Mouse (Mus musculus): Measurements from ENCODE around the gene Olfr1469. TPM values are rescaled to one million over a fixed set of nuclear protein-coding genes. Genes with fewer than 3 reads are reported as not detected.
"Not testable (repeated sequence)": the region's sequence is repeated elsewhere in the genome, so short reads cannot be mapped to it uniquely, and the experiment has no call there.

Olfr1469 gene
- not detected in 2 replicates for polyA plus RNA-seq (2012; rRNA removed)

- Histone ChIP-seq H3K27me3 (ENCODE audit: control insufficient read depth, insufficient read depth, low read length) (no peaks in the 10 kb centered on the region), H3K4me3 (replicated peaks; ENCODE audit: insufficient read depth, low read depth, low read length) (no peak within 1 kb of the TSS), H3K4me1 (ENCODE audit: control insufficient read depth, insufficient read depth, low read length) (no peaks in the 10 kb centered on the region), H3K27ac (ENCODE audit: insufficient read depth, low read length) (no peak within 1 kb of the TSS)
- TF ChIP-seq POLR2A (IDR thresholded peaks at IDR 0.05; ENCODE audit: borderline replicate concordance, insufficient read depth, low read length), result no peak
- no peak for TF ChIP-seq CTCF (IDR thresholded peaks at IDR 0.05; ENCODE audit: borderline replicate concordance, insufficient read depth, low read depth, low read length)
- 61% methylated on average over 2 of the region's 2 CpGs for WGBS
- no peak for DNase-seq
These were observed at the start of gene Olfr1469 for GRCm38 (mm10) chr19:13407549-13407948. Olfr1469 (plus strand) TSS chr19:13407849.

- Histone ChIP-seq H3K27ac (ENCODE audit: insufficient read depth, low read length) (no peak within 1 kb of the TSS), H3K4me1 (ENCODE audit: control insufficient read depth, insufficient read depth, low read length) (no peaks in the 10 kb centered on the region), H3K27me3 (ENCODE audit: control insufficient read depth, insufficient read depth, low read length) (no peaks in the 10 kb centered on the region), H3K4me3 (replicated peaks; ENCODE audit: insufficient read depth, low read depth, low read length) (no peak within 1 kb of the TSS)
- no peak for DNase-seq
- TF ChIP-seq CTCF (IDR thresholded peaks at IDR 0.05; ENCODE audit: borderline replicate concordance, insufficient read depth, low read depth, low read length) (no peak), POLR2A (IDR thresholded peaks at IDR 0.05; ENCODE audit: borderline replicate concordance, insufficient read depth, low read length) (no peak)
- WGBS, result 45% methylated on average over 2 of the region's 2 CpGs
These were observed 45.7 kb upstream of the Olfr1469 start, which contains the start of gene Olfr1467 for GRCm38 (mm10) chr19:13361936-13362335. Olfr1467 (plus strand) TSS chr19:13362236.

- H3K4me3 ChIP-seq (replicated peaks; ENCODE audit: insufficient read depth, low read depth, low read length); H3K27me3 ChIP-seq (ENCODE audit: control insufficient read depth, insufficient read depth, low read length); H3K27ac ChIP-seq (ENCODE audit: insufficient read depth, low read length); DNase-seq; H3K4me1 ChIP-seq (ENCODE audit: control insufficient read depth, insufficient read depth, low read length): not testable (repeated sequence)
- WGBS, result 54% methylated on average over 2 of the region's 2 CpGs
These were observed 35.5 kb downstream of the Olfr1469 start, which contains the start of gene Olfr1471 for GRCm38 (mm10) chr19:13443109-13443508. Olfr1471 (plus strand) TSS chr19:13443409.

- no peaks in the 10 kb centered on the region for H3K27me3 ChIP-seq (ENCODE audit: control insufficient read depth, insufficient read depth, low read length)
- DNase-seq, result no peak
- TF ChIP-seq CTCF (IDR thresholded peaks at IDR 0.05; ENCODE audit: borderline replicate concordance, insufficient read depth, low read depth, low read length), result no peak
- TF ChIP-seq POLR2A (IDR thresholded peaks at IDR 0.05; ENCODE audit: borderline replicate concordance, insufficient read depth, low read length), result no peak
- no peak within 1 kb of the TSS for H3K27ac ChIP-seq (ENCODE audit: insufficient read depth, low read length)
- no peaks in the 10 kb centered on the region for H3K4me1 ChIP-seq (ENCODE audit: control insufficient read depth, insufficient read depth, low read length)
- 58% methylated on average over 1 of the region's 1 CpGs for WGBS
- no peak within 1 kb of the TSS for H3K4me3 ChIP-seq (replicated peaks; ENCODE audit: insufficient read depth, low read depth, low read length)
These were observed 48.3 kb downstream of the Olfr1469 start, which contains the start of gene Olfr1472 for GRCm38 (mm10) chr19:13455986-13456385. Olfr1472 (minus strand) TSS chr19:13456086.

Other genes with a start within 250 kb of the Olfr1469 start
- not detected in 2 replicates for gene Olfr1461, start 244.8 kb upstream of the Olfr1469 start, polyA plus RNA-seq (2012; rRNA removed)
- gene Olfr1462, start 222.1 kb upstream of the Olfr1469 start, polyA plus RNA-seq (2012; rRNA removed), result not detected in 2 replicates
- gene Olfr1463, start 176.5 kb upstream of the Olfr1469 start, polyA plus RNA-seq (2012; rRNA removed), result not detected in 2 replicates
- not detected in 2 replicates for gene Olfr1465, start 92.3 kb upstream of the Olfr1469 start, polyA plus RNA-seq (2012; rRNA removed)
- not detected in 2 replicates for gene Olfr1466, start 69.0 kb upstream of the Olfr1469 start, polyA plus RNA-seq (2012; rRNA removed)
- gene Olfr1467, start 45.6 kb upstream of the Olfr1469 start, polyA plus RNA-seq (2012; rRNA removed), result not detected in 2 replicates
- not detected in 2 replicates for gene Olfr1471, start 35.6 kb downstream of the Olfr1469 start, polyA plus RNA-seq (2012; rRNA removed)
- gene Olfr1472, start 48.2 kb downstream of the Olfr1469 start, polyA plus RNA-seq (2012; rRNA removed), result not detected in 2 replicates
- gene Olfr1474, start 61.7 kb downstream of the Olfr1469 start, polyA plus RNA-seq (2012; rRNA removed), result not detected in 2 replicates
- not detected in 2 replicates for gene Olfr1475, start 72.3 kb downstream of the Olfr1469 start, polyA plus RNA-seq (2012; rRNA removed)
- gene Olfr1477, start 92.7 kb downstream of the Olfr1469 start, polyA plus RNA-seq (2012; rRNA removed), result not detected in 2 replicates
- not detected in 2 replicates for gene Olfr1480, start 120.1 kb downstream of the Olfr1469 start, polyA plus RNA-seq (2012; rRNA removed)
- gene Olfr1484, start 175.7 kb downstream of the Olfr1469 start, polyA plus RNA-seq (2012; rRNA removed), result not detected in 2 replicates
- not detected in 2 replicates for gene Olfr1487, start 209.5 kb downstream of the Olfr1469 start, polyA plus RNA-seq (2012; rRNA removed)
- gene Olfr1489, start 223.8 kb downstream of the Olfr1469 start, polyA plus RNA-seq (2012; rRNA removed), result not detected in 2 replicates
- gene Olfr1490, start 243.2 kb downstream of the Olfr1469 start, polyA plus RNA-seq (2012; rRNA removed), result not detected in 2 replicates